ENCODE assay signal across 14 mouse cellular contexts in the genomic region with DNA sequence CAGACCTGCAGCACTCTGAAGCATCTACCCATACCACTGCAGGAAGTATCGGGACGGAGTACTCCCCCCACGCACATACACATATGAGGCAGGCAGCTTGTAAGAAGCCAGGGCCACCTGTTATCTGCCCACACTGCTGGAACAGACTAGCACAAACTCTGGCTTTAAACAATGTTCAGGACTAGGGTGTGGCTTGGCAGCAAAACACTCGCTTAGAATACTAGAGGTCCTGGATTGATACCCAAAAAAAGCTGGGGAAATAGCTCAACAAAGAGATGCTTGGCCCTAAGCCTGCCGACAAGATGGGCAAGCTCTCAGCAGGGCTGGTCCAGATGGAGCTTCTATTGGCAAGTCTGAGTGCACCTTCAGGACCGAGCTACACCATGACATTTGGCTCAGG. TPM values are rescaled to one million over a fixed set of nuclear protein-coding genes. Genes with fewer than 3 reads are reported as not detected.
DNase-seq lines count a peak whose midpoint lies in the region.
"Had no signal": no experiment of that assay in that cellular context is flagged by ENCODE, and none has a peak within 500 bp of the region (broad histone marks: within the 10 kb centered on the region; RNA-seq: fewer than 3 reads in every experiment).

No protein-coding gene starts in this region.

- H3K4me3 ChIP-seq in hindbrain, embryonic 10.5 days: no peak overlapping the region
- H3K4me3 ChIP-seq: forebrain, embryonic 13.5 days; midbrain, embryonic 15.5 days had no signal

- DNase-seq in thymus, postnatal 4 days: peak; percentile 3
- DNase-seq in thymus, postnatal 25 days: no peak
- DNase-seq in cerebellum, adult 9-11 months: peak; percentile 91
- peak; percentile 93 for DNase-seq in layer of hippocampus, adult 9-11 months
- peak; percentile 58 to 68 for DNase-seq in right cerebral cortex, postnatal 36 days (ENCODE audit: low spot score in 2 of 2)
- no peak for DNase-seq in hindbrain, embryonic 10.5 days (ENCODE audit: low spot score)
- DNase-seq in adrenal gland, postnatal 10 days: no peak
- DNase-seq in urinary bladder, postnatal 14 days (ENCODE audit: low spot score): no peak
- DNase-seq: adrenal gland, adult 8-10 months had no signal

- whole genome bisulfite sequencing in hindbrain, embryonic 10.5 days: 86% methylated on average over 6 of the region's 6 CpGs

- peaks cover 26% of the 10 kb centered on the region for H3K4me1 ChIP-seq in hindbrain, embryonic 10.5 days (replicated peaks)

- H3K27ac ChIP-seq in hindbrain, embryonic 10.5 days: no peak overlapping the region
- H3K27ac ChIP-seq: forebrain, embryonic 13.5 days; liver, embryonic 14.5 days; midbrain, embryonic 15.5 days had no signal

- peaks cover 92% of the 10 kb centered on the region for H3K27me3 ChIP-seq in hindbrain, embryonic 10.5 days (ENCODE audit: insufficient read depth, poor library complexity, severe bottlenecking)

- no peaks in the 10 kb centered on the region for H3K9me3 ChIP-seq in hindbrain, embryonic 10.5 days
- H3K9me3 ChIP-seq: forebrain, embryonic 13.5 days; midbrain, embryonic 15.5 days had no signal

- no peaks in the 10 kb centered on the region for H3K36me3 ChIP-seq in hindbrain, embryonic 10.5 days

RNA-seq across cellular contexts. Expression of a gene that starts 4.0 kb away (rescaled TPM):
- 0.26 and 0.56 TPM in 2 replicates for polyA plus RNA-seq in hindbrain, embryonic 10.5 days (2016; fragmentation: Nextera tagmentation; extraction: Ambion mirVana)
- 1 to 10 TPM; 1.5 to 1.9 TPM for total RNA-seq in adrenal gland, postnatal 10 days (2021)
- total RNA-seq: CH12.LX had no signal
- polyA plus RNA-seq: spleen, adult 2 months had no signal

RNA-seq across cellular contexts. Expression of a gene that starts 11.4 kb away (rescaled TPM):
- 56.2 and 57.8 TPM in 2 replicates for polyA plus RNA-seq in hindbrain, embryonic 10.5 days (2016; fragmentation: Nextera tagmentation; extraction: Ambion mirVana)
- 10 to 100 TPM; 42.9 to 48.5 TPM for total RNA-seq in adrenal gland, postnatal 10 days (2021)

RNA-seq across cellular contexts. Expression of a gene that starts 25.3 kb away (rescaled TPM):
- polyA plus RNA-seq in hindbrain, embryonic 10.5 days (2016; fragmentation: Nextera tagmentation; extraction: Ambion mirVana): 15.9 and 21.6 TPM in 2 replicates
- total RNA-seq in adrenal gland, postnatal 10 days (2021): 10 to 100 TPM; 29.8 to 29.9 TPM

RNA-seq across cellular contexts. Expression of a gene that starts 59.4 kb away (rescaled TPM):
- polyA plus RNA-seq in hindbrain, embryonic 10.5 days (2016; fragmentation: Nextera tagmentation; extraction: Ambion mirVana): 23.7 and 26.0 TPM in 2 replicates
- 10 to 100 TPM; 13.5 to 18.6 TPM for total RNA-seq in adrenal gland, postnatal 10 days (2021)

Comparison
In these comparisons a context has a peak if more than half of its experiments do, and no peak if none do; other contexts are left out.
1. DNase-seq: peak in thymus, postnatal 4 days (single experiment), cerebellum, adult 9-11 months (single experiment), layer of hippocampus, adult 9-11 months (single experiment) and right cerebral cortex, postnatal 36 days (2 of 2); none in thymus, postnatal 25 days (single experiment), hindbrain, embryonic 10.5 days (single experiment), adrenal gland, postnatal 10 days (single experiment) and urinary bladder, postnatal 14 days (single experiment).